Mouse (Mus musculus) right cerebral cortex, postnatal 4 days (tissue): ENCODE results near the gene Chn2.
A peak's percentile ranks its signal among the peaks of the same experiment; 100 is the strongest.

ENCODE experiments used
- DNase-seq: peaks from one replicate; pipeline ENCODE4 v3.0.0-alpha.2; 2022

Gene Chn2

DNA sequence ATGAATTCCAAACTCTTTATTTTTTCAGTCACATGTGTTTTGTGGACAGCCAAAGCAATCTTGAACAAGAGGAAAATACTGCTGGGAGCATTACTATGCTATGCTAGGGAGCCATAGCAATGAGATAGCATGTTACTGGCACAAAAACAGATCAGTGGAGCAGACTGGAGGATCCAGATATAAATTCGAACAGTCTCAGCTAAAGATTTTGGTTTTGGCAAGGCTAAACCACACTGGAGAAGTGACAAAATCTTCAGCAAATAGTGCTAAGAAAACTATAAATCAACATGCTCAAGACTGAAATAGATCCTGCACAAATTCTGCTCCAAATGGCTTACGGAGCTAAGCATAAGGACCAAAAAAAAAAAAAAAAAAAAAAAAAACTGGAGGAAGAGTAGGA lies 273.7 kb downstream of the Chn2 start:
- DNase-seq = no peak

DNA sequence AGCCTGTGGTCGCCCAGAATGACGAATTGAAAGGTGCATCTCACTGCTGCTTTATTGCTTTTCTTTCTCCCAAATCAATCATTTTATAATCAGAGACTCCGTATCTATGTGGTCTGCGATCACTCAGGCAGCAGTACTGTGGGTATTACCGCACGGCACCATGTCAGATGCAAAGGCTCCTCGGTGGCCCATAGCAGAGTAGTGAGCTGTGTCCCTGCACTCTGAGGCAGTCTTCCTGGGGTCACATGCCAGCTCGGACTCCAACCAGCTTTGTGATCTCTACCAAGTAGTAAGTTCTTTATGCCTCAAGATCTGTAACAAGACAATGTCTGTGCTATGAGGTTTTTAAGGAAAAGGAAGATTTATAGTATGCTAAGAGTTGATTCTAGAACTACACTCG lies 279.3 kb downstream of the Chn2 start:
- no peak for DNase-seq

GRCm38 (mm10) chr6:54319198-54319597 lies 279.8 kb downstream of the Chn2 start:
- no peak for DNase-seq

DNA sequence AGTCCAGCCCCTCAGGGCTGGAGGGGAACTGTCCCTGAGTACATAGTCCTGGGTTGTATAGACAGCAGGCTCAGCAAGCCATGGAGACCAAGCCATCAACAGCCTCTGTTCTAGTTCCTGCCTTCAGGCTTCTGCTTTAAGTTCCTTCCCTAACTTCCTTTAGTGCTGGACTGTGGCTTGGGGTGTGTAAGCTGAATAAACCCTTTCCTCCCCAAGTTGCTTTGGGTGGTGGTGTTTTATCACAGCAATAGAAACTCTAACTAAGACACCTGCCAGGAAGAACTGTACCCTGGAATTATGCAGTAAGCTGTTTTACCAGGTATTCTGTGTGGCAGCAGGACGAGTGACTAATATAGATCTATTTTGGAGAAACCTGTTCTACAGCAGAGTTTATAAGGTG lies 280.9 kb downstream of the Chn2 start:
- no peak for DNase-seq

GRCm38 (mm10) chr6:54325246-54325885 lies 286.0 kb downstream of the Chn2 start, which contains the start of gene Prr15:
TSS of gene Prr15 (plus strand) at chr6:54325835.
- DNase-seq = no peak

DNA sequence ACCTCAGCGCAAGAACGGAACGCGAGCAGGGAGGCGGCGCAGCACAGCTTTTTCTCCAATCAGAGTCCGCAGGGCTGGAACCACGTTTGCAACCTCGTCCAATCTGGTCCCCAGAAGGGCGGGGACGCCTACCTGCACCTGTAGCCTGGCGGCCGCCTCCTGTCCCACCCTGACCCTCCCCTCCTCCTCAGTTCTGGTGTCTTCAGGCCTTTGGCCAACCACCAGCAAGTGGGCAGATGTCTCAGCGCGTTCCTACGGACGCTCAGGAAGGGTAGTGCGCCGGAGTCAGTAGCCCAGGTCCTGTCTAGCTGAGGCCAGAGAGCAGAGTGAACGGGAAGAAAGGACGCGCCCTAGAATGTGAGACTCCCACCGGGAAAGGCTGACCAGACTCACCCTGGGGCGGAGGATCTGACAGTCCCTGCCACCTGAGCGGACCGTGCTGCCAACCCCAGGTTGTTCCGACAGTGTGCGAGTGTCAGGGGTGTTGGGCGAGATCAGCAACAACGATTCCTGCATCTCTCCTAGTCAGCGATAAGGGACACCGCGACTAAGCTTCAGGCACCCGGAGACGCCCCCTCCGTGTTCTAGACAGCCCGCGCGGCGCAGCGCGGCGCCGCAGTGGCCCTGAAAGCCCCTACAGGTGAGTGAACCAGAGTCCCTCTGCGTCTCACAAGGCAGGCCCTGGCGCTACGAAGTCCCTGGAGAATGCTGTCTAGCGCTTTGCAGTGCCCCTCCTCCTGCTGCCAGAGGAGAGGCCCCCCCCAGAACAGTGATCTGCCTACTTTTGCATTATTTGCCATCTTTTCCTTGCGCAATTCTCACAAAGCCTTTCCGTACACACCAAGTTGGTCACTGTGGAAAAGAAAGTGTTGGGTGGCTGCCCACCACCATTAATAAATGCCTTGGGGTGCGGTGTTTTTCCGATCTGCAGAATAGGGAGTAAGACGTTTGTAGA lies 287.6 kb downstream of the Chn2 start:
- peak; percentile 65 for DNase-seq

DNA sequence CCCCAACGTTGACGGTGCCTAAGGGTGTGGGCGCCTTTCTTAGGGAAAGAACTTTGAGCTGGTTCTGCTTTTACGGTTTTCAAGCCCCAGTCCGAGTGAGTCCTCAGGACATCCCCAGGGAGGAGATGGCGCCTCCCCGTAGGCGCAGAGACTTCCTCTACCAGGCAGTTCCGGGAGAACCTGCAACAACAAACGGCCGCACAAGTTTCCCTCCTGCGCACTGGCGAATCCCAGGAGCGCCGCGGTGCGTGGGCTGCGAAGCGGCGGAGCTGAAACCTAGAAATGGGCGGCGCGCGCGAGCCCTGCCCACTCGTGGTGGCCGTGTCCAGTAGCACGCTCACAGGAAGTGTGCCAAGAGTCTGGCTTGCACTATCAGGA lies 288.3 kb downstream of the Chn2 start:
- DNase-seq = peak; percentile 36

GRCm38 (mm10) chr6:54328783-54329182 lies 289.4 kb downstream of the Chn2 start:
- DNase-seq = no peak

- no peak for DNase-seq
Observed at GRCm38 (mm10) chr6:54329598-54329997, 290.2 kb downstream of the Chn2 start.

GRCm38 (mm10) chr6:54330166-54330565 lies 290.8 kb downstream of the Chn2 start:
- DNase-seq = no peak

GRCm38 (mm10) chr6:54331765-54332164 lies 292.4 kb downstream of the Chn2 start:
- DNase-seq = no peak

- DNase-seq = no peak
Observed at GRCm38 (mm10) chr6:54332203-54332602, 292.8 kb downstream of the Chn2 start.

DNA sequence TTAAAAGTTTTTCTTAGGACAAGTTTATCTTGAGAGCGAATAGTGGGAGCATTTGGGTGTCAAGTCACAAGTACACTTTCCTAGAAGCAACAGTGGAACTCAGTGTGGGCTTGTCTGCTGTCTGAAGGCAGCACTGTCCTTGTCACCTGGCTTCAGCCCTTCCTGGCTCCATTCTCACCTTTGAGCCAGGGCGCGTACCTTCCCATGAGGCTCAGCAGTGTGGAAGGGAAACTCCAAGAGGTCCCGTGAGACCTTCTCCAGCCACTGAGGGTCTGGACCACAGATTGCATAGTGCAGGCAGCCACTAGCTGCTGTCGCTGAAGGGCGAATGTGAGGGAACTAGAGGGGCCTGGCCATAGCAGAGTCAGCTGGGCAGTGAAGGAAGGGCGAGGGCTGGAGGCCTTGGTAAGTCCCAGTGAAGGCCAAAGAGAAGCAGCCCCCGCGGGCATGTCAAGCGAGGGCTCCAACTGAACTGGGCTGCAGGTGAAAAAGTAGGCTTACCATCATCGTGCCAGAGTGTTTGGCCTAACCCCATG lies 293.8 kb downstream of the Chn2 start:
- no peak for DNase-seq

- no peak for DNase-seq
Observed at GRCm38 (mm10) chr6:54333652-54334396, 294.5 kb downstream of the Chn2 start.

DNA sequence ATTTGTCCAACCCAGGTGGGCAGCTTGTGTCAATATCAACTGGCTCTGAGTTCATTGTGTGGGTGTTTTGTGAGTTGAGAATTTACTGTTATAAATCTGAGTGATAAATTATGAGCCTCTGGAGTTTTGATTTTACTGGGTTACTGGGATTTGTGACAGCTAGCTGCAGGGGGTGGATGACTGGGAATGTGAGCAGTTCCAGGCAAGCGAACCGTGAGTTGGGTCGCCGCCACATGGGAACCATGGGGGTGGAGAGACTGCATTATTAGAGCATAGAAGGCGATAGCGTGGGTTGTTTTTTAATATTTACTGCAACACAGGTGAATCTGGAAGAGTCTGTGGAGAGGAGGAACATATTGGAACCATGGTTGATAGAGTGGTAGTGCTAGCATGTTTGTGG lies 298.0 kb downstream of the Chn2 start:
- DNase-seq = no peak

DNA sequence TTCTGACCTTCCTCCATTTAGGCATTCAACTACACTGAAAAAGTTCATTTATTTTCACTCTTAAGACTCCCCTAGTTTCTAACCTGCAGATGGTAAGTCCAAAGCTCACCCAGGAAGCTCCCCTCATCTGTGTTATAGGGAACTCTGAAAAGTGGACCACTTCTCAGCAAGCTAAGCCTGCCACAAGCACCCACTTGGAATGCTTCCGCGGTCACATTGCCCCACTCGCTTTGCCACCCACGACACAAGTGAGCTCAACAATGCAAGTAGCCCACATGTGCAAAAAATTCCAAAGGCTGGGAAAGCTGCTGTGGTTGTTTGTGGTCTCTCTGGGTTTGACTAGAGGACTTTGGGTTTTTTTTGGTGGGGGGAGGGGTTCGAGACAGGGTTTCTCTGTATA lies 301.8 kb downstream of the Chn2 start:
- no peak for DNase-seq

GRCm38 (mm10) chr6:54342223-54342622 lies 302.9 kb downstream of the Chn2 start:
- DNase-seq = no peak
